Mouse (Mus musculus): ENCODE data around the gene Parp3.

Parp3 gene

GRCm38 (mm10) chr9:106476924-106477484, at the start of gene Parp3:
Gene Parp3 (minus strand): TSS chr9:106476949.
- DNase-seq = peak; percentile 98

DNA sequence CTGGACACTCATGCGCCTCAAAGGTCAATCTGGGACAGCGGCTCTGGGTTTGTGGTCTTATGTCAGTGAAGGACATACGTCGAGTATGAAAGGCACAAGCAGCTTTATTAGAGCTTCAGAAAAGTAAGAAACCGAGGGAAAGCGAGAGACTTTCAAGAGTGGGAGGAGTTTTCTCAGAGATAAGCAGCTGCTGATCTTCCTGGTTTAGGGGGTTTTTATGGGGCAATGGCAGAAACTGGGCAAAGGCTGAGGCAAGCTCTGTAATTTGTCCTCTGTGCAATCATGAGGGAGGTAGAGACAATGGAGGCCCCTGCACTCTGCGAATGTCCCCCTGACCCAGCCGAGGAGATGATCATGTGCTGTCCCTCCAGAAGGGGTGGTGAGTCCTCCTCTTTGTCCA, 43.2 kb upstream of the Parp3 start:
- DNase-seq = no peak

DNA sequence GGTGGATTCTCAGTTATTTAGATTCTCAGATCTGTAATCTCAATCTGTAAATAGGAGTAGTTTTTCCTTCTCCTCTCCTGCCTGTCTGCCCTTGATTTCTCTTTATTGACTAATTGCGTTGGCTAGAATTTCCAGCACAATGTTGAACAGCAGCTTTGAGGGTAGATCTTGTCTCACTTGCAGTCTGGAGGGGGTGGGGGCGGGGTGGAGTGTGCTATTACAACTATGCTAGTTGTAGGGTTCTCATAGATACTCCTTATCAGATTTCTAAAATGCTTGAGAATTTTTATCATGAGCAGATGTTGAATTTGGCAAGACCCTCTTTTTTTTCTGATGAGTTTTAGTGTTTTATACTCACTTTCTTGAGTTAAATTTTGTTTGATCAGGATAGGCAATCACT, 42.7 kb upstream of the Parp3 start:
- no peak for DNase-seq

DNA sequence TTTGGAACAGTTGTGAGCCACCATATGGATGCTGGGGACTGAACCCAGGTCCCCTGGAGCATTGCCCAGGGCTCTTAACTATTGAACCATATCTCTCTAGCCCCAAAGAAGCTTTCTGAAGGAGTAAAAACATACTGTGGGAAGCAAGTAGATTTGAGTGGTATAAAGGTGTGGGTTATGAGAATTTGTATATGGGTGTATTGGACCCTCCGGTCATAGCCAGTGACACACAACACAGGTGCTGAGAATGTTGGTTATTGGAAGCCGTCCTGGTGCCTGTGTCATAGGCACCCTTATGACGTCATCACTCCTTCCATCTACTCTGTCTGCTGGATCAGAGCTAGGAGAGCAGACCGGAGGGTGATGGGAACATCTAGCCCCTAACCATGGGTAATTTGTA, 37.5 kb upstream of the Parp3 start, which contains the start of gene Iqcf5:
Gene Iqcf5, plus strand, starts transcription at position 301 of the 400 bp plus-strand sequence.
- DNase-seq = no peak

- no peak for DNase-seq
Measured at GRCm38 (mm10) chr9:106513566-106513965, 36.8 kb upstream of the Parp3 start.

DNA sequence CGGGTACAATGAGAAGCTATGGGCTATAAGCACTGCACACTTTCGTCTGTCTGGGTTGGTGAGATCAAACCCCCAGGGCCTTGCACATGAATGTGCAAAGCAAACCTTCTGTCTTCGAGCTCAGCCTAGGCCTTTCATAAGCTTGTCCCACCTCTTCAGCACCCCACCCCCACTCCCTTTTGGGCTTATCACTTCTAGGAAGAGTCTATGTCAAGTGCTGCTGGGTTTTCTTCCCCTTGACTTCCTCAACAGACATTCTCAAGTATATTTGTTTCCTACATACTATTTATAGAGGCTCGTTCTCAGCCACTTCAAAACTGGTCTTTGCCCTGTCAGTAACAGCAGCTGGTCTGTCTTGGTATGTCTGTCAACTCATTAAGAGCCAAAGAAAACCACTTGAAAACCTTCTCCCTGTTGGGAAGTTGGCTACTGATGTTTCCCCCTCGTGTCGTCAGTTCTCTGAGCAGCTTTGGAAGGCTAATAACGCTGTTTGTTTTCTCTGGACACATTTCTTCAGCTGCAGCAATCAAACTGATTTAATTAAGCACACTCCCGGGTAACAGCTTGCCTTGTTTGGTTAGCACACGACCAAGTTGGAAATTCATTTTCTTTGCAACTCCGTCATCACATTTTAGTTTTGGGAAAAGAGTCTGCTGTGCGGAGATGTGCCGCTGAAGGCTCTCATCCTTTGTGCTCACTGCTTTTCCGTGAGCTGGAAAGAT, 36.1 kb upstream of the Parp3 start:
- no peak for DNase-seq

- no peak for DNase-seq
Measured at GRCm38 (mm10) chr9:106509356-106509755, 32.6 kb upstream of the Parp3 start.

GRCm38 (mm10) chr9:106504246-106504645, 27.5 kb upstream of the Parp3 start:
- DNase-seq = no peak

GRCm38 (mm10) chr9:106501846-106502245, 25.1 kb upstream of the Parp3 start:
- DNase-seq = no peak

- DNase-seq = no peak
Measured at GRCm38 (mm10) chr9:106499667-106500066, 22.9 kb upstream of the Parp3 start, which contains the start of gene Iqcf1. Gene Iqcf1 (plus strand): TSS chr9:106499967.

DNA sequence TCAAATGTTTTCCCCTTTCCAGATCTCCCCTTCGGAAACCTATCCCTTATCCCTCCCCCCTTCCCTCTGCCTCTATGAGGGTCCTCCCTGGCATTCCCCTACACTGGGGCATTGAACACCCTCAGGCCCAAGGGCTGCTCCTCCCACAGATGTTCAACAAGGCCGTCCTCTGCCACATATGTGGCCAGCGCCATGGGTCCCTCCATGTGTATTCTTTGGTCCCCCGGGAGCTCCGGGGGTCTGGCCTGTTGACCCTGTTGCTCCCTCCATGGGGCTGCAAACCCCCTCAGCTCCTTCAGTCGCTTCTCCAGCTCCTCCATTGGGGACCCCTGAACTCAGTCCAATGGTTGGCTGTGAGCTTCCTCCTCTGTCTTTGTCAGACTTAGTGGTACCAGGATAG, 10.9 kb upstream of the Parp3 start:
- DNase-seq = peak; percentile 1

GRCm38 (mm10) chr9:106485076-106485475, 8.3 kb upstream of the Parp3 start:
- DNase-seq = peak; percentile 1

GRCm38 (mm10) chr9:106483606-106484005, 6.9 kb upstream of the Parp3 start:
- peak; percentile 2 for DNase-seq

DNA sequence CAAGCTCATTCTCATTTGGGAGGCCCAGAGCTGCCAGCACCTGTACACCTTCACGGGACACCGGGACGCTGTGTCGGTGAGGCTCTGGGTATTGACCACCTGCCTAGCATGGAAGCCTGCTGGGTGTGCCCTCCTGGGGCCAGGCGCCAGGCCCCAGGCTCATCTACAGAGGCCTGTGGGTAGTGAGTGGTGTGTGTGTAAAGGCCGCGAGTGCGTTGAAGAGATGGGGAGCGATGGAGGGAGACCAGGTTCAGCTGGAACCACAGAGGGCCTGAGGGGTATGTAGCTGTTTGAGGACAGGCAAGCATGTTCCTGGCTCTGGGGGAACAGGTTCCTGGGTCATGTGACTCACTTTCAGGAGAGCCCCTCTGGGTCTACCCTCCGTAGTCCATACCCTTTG, 6.4 kb upstream of the Parp3 start:
- no peak for DNase-seq

- peak; percentile 3 for DNase-seq
Measured at GRCm38 (mm10) chr9:106482578-106483115, 5.9 kb upstream of the Parp3 start.

DNA sequence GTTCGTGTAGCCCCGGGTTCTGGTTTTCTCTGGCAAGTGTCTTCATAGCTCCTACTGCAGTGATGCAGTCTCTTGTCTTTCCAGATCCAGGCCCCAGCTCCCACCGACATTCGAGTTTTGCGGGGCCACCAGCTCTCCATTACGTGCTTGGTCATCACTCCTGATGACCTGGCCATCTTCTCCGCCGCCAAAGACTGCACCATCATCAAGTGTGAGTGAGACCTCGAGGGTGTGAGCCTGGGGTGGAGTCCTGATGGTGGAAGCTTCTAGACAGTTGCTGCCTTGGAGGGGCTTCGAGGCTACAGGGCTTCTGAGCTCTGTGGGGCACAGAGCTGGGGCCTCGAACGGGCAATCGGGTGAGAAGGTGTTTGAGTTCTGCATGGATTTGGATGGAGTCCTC, 4.9 kb upstream of the Parp3 start:
- peak; percentile 2 for DNase-seq

DNA sequence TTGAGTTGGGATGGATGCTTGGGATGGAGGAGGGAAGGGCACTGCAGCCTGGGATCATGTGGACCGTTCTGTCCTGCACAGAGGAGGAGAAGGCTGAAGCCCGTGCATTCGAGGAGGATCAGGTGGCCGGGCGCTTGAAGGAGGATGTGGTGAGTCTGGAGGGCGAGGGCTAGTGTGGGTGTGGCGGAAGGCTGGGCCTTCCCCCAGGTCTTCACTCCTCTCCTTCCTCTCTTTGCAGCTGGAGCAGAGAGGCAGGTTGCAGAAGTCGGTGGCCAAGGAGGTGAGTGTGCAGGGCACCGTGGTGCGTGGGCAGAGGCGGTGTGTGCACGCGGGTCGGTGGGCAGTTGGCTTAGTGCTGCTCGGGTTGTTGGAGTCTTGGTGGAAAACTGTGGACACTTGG, 4.3 kb upstream of the Parp3 start:
- peak; percentile 3 for DNase-seq

- no peak for DNase-seq
Measured at GRCm38 (mm10) chr9:106480541-106480940, 3.8 kb upstream of the Parp3 start.

DNA sequence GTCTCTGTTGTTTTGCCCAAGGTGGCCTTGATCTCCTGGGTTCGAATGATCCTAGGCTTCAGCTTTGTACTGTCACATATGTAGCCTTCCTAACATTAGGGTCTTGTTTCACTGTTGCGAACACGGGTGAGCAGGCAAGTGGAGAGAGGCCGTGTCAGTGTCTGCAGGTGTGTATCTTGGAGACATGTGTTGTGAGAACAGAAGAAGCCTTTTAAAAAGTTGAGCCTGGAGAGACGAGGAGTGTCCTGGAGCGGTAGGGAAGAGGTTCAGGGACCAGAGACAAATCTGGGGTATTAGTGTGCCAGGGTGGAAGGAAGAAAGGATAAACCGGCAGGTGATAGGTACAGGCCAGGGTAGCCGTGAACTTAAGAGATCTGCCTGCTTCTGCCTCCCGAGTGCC, 1.4 kb upstream of the Parp3 start:
- peak; percentile 2 for DNase-seq

- DNase-seq = peak; percentile 9
Measured at GRCm38 (mm10) chr9:106477649-106478048, 900 bp upstream of the Parp3 start.

DNA sequence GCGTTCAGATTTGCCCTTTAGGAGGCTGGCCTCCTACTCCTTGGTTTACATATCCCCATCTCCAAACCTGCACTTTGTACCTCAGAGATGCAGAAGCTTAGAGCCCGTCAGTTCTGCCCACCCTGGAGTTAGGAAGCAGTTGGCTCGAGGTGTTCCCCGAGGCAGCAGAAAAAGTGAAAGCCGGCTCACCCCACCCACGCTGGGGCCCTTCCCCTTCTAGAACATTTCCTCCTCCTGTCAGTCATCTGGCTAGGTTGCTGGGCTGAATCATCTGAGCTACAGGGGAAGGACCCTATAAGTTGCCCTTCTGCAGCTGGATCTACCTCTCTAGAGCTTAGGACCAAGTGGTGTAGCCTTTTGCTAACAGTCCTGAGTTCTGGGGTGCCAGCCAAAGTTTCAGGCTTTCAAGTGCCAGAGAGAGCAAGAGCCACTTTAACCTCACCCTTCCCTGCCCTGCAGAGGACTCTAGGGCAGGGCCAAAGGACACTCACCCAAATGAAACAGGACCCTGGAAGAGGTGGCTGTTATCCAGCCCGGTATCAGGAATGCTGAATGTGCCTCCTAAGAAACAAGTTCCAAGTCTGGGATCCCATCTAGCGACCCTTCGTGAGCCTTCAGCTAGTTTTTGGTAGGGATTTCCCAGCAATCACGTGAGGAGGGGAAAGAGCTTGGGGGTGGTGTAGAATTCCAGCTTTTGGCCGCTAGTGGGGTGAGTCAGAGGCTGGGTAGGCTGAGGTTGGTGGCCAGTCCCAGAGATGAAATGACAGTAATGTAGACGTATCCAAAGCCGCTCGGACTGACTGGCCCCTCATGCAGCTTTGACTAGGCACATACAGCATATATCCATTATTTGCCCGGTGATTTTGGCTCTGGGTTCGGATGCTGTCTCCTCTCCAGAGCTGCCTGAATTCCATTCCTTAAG, 486 bp downstream of the Parp3 start:
- DNase-seq = peak; percentile 82

GRCm38 (mm10) chr9:106475663-106476001, 1.1 kb downstream of the Parp3 start, which contains the start of gene Rrp9:
Gene Rrp9 (plus strand): TSS chr9:106475963.
- DNase-seq = no peak

- peak; percentile 43 for DNase-seq
Measured at GRCm38 (mm10) chr9:106475046-106475445, 1.7 kb downstream of the Parp3 start.
